ENCODE assay signal across 7 mouse cellular contexts in genomic region chrX:106026418-106027342, GRCm38 (mm10). TPM values are rescaled to one million over a fixed set of nuclear protein-coding genes. Genes with fewer than 3 reads are reported as not detected.
DNase-seq lines count a peak whose midpoint lies in the region; ATAC-seq and TF ChIP-seq lines count a peak whose summit lies in the region.

TSS of gene Atp7a (plus strand) at chrX:106027276.

- TF ChIP-seq POLR2A in small intestine, adult 2 months (IDR thresholded peaks at IDR 0.05; ENCODE audit: low read depth, low read length): peak; percentile 93

- H3K9me3 ChIP-seq in intestine, postnatal 0 days (ENCODE audit: control insufficient read depth): no peaks in the 10 kb centered on the region
- H3K9me3 ChIP-seq in midbrain, embryonic 12.5 days: no peaks in the 10 kb centered on the region

- TF ChIP-seq CTCF in intestine, postnatal 0 days (IDR thresholded peaks at IDR 0.05; ENCODE audit: low read depth): peak; percentile 88
- peak; percentile 73 for TF ChIP-seq CTCF in small intestine, adult 2 months (IDR thresholded peaks at IDR 0.05; ENCODE audit: extremely low read depth, insufficient read length, insufficient replicate concordance, low read depth, low read length)

- no peaks in the 10 kb centered on the region for H3K4me1 ChIP-seq in intestine, postnatal 0 days (replicated peaks; ENCODE audit: control insufficient read depth, insufficient read depth, low read length)
- no peaks in the 10 kb centered on the region for H3K4me1 ChIP-seq in midbrain, embryonic 12.5 days
- 0 out of 2 replicates have a peak, but pooled peaks cover 1% of the 10 kb centered on the region for H3K4me1 ChIP-seq in small intestine, adult 2 months (ENCODE audit: control insufficient read depth, insufficient read depth, insufficient read length, low read length)

- peak within 1 kb of the TSS; percentile 53 for H3K4me3 ChIP-seq in intestine, postnatal 0 days (ENCODE audit: low read depth, low read length)
- H3K4me3 ChIP-seq in midbrain, embryonic 12.5 days: peak within 1 kb of the TSS; percentile 54
- H3K4me3 ChIP-seq in small intestine, adult 2 months (ENCODE audit: low read depth, low read length): peak within 1 kb of the TSS; percentile 82

- H3K27ac ChIP-seq in intestine, postnatal 0 days (ENCODE audit: low read depth, low read length): peak within 1 kb of the TSS; percentile 57; the same call in 1 of the 2 replicates
- H3K27ac ChIP-seq in midbrain, embryonic 12.5 days (replicated peaks): peak within 1 kb of the TSS; percentile 56
- peak within 1 kb of the TSS; percentile 83 for H3K27ac ChIP-seq in small intestine, adult 2 months (ENCODE audit: insufficient read depth, low read depth, low read length)

- DNase-seq in adrenal gland, adult 8-10 months: peak; percentile 87
- peak; percentile 87 for DNase-seq in embryo, embryonic 9.5 days (ENCODE audit: extremely low spot score)
- peak; percentile 77 to 91 for DNase-seq in gastrocnemius, postnatal 4 days (ENCODE audit: low spot score in 2 of 2)
- DNase-seq in left cerebral cortex, postnatal 4 days: peak; percentile 94

- peak within 1 kb of the TSS; percentile 55 for H3K9ac ChIP-seq in intestine, postnatal 0 days (ENCODE audit: low read depth, low read length)
- H3K9ac ChIP-seq in midbrain, embryonic 12.5 days (replicated peaks): peak within 1 kb of the TSS; percentile 61

- intact Hi-C loops in left cerebral cortex, postnatal 4 days (cut with DNase I): no loop called here

- ATAC-seq in intestine, postnatal 0 days: peak; percentile 98
- ATAC-seq in midbrain, embryonic 12.5 days (ENCODE audit: low FRiP score, low read depth): peak; percentile 98

- WGBS in intestine, postnatal 0 days: 25% methylated on average over 36 of the region's 36 CpGs
- 31% methylated on average over 36 of the region's 36 CpGs for WGBS in midbrain, embryonic 12.5 days
- WGBS in small intestine, adult 2 months: 12% methylated on average over 36 of the region's 36 CpGs

- H3K4me2 ChIP-seq in intestine, postnatal 0 days (replicated peaks; ENCODE audit: low read depth): peak within 1 kb of the TSS; percentile 60
- peak within 1 kb of the TSS; percentile 54 for H3K4me2 ChIP-seq in midbrain, embryonic 12.5 days (replicated peaks)

- H3K27me3 ChIP-seq in intestine, postnatal 0 days (replicated peaks; ENCODE audit: control insufficient read depth, insufficient read depth, low read length): no peaks in the 10 kb centered on the region
- H3K27me3 ChIP-seq in midbrain, embryonic 12.5 days: peaks cover 3% of the 10 kb centered on the region; the same call in 1 of the 2 replicates
- no peaks in the 10 kb centered on the region for H3K27me3 ChIP-seq in small intestine, adult 2 months (ENCODE audit: control insufficient read depth, insufficient read depth, low read length)

- H3K36me3 ChIP-seq in intestine, postnatal 0 days (ENCODE audit: control insufficient read depth, insufficient read depth): no peaks in the 10 kb centered on the region
- H3K36me3 ChIP-seq in midbrain, embryonic 12.5 days: no peaks in the 10 kb centered on the region
- H3K36me3 ChIP-seq in small intestine, adult 2 months (ENCODE audit: control insufficient read depth, insufficient read depth, low read length): 0 out of 2 replicates have a peak, but pooled peaks cover 3% of the 10 kb centered on the region

RNA-seq across cellular contexts. Expression of gene Atp7a, which starts in this region (rescaled TPM):
- total RNA-seq in adrenal gland, adult 8-10 months (2022): 10 to 100 TPM; 38.9 to 47.4 (median 44.8) TPM
- total RNA-seq in gastrocnemius, postnatal 4 days (2021): 10 to 100 TPM; 24.9 to 25.9 TPM
- polyA plus RNA-seq in intestine, postnatal 0 days (2015; fragmentation: Nextera tagmentation; extraction: Ambion mirVana): 9.3 and 10.1 TPM in 2 replicates
- total RNA-seq in left cerebral cortex, postnatal 4 days (2021): 10 to 100 TPM; 12.1 to 14.2 TPM
- 27.8 and 28.0 TPM in 2 replicates for polyA plus RNA-seq in midbrain, embryonic 12.5 days (2016; fragmentation: Nextera tagmentation; extraction: Ambion mirVana)
- polyA plus RNA-seq in small intestine, adult 2 months (2012; rRNA removed): 0.67 and 1.0 TPM in 2 replicates

Comparison
In these comparisons a context has a peak if more than half of its experiments do, and no peak if none do; other contexts are left out.
1. Peak in every context shown above with its lines: DNase-seq, ATAC-seq, H3K4me3 ChIP-seq and H3K27ac ChIP-seq.